Mouse (Mus musculus) layer of hippocampus, adult 9-11 months (tissue): ENCODE data around the gene Ifi205.
"Not testable (repeated sequence)": the region's sequence is repeated elsewhere in the genome, so short reads cannot be mapped to it uniquely, and the experiment has no call there.

Source experiments
- DNase-seq: peaks from one replicate; pipeline ENCODE4 v3.0.0; 2022

The Ifi205 gene

DNA sequence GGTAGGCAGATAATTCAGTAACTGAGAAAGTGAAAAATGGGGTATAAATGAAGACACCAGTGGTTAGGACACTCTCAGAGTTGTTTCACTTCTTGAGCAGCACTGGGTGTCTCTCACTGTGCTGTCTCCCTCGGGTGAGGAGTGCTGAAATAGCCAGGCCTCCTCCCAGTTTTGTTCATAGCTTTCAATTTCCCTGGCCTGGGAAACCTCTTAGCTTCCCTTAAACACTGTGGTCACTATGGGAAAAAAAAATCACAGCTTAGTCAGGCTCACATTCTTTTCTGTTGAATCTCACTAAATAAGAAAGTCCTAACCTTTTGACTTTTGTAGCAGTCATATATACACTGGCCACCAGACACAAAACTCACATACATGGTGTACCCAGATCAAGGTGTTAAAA is at the start of gene Ifi205:
Gene Ifi205 (minus strand): TSS at position 113 of the 400 bp plus-strand sequence.
- no peak for DNase-seq

DNA sequence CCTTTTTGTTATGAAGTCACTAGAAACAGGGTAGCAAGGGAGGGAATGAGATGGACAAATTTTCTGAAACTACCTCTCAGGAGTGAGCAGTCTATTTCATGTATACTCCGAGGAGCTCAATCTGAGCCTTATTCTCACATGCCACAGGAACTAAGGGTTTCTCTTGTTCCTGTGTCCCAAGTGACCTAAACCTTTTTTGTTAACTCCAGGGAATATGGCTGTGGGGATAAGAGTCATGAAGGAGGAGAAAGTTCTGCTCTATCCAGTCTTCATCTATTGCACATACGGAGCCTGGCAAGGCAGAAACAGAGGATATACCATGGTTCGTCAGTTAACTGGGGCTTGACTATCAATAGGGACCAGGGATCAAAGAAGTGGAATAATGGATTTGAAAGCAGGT is 34.7 kb upstream of the Ifi205 start, which contains the start of gene Olfr430:
Gene Olfr430 (plus strand): TSS at position 301 of the 400 bp plus-strand sequence.
- DNase-seq: no peak

DNA sequence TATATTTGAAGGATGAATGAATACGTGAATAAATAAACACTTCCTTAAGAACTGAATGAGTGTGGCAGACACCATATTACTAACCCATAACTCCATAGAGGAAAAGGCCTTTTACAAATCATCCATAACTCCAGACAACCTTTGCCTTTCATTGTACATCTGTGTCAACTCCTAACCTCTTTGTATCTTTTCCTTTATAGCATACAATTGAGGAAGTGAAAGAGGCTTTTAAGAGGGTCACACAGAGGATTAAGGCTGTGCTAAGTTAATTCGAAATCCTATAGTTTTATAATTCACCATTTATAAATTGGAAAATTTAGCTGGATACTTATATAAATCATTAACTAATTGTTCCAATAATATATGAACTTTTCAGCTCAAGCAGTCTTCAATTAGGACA is 23.6 kb upstream of the Ifi205 start:
- DNase-seq: no peak

DNA sequence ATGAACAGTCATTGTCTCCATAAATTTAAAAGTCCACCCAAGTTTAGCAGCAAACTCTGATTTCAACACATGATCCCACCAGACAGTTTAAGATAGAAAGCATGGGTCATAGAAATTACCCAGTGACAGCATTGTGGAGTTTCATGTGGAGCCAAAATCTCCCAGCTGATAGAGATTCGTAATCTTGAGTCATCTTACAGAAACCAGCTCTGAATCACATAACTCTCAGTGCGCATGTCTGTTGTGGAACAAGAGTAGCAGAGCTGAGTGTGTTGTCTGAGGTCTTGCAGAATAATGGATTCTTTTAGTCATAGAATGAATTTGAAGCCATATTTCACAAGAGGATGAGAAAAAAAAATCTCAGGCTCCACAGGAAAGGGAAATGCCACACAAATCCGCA is 21.4 kb upstream of the Ifi205 start:
- no peak for DNase-seq

DNA sequence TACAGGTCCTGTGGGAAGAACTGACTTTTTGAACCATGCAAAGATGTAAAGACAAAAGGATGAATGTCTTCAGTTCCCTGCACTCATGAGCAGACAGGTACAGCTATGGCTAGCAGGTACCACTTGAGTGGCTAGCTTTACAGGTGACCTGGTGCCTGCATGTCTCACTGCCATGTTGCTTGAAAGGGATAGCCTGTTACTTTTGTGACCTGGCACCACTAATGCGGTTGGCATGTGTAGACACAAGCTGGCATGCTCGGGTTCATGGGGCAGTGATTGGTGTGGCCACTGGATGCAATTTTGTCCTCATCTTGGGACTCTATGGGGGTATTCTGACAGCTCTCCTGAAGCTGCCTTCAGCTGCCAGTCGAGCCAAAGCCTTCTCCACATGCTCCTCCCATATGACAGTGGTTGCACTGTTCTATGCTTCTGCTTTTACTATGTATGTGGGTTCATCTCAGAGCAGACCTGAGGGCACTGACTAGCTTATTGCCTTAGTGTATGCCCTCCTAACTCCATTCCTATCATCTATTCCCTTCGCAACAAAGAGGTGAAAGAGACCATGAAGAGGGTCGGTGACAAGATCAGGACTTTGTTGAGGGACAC is 20.4 kb upstream of the Ifi205 start:
- no peak for DNase-seq

DNA sequence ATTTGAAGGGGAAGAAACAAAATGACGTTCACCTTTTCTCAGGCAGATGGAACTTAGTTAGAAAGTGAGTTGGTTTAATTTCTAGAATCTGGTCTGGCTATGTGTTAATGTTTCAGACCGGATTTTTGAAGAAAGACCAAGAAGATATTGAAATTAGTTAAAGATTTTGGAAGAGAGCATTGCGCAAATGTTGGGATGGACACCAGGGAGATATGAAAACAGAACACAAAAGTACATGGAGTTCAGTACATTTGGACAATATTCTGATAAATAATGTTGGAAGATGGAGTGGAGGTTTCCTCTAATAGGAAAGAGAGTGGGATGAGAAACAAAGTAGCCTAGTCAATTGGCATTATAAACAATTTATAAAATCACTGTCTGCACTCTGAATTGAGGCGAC is 19.9 kb upstream of the Ifi205 start:
- no peak for DNase-seq

DNA sequence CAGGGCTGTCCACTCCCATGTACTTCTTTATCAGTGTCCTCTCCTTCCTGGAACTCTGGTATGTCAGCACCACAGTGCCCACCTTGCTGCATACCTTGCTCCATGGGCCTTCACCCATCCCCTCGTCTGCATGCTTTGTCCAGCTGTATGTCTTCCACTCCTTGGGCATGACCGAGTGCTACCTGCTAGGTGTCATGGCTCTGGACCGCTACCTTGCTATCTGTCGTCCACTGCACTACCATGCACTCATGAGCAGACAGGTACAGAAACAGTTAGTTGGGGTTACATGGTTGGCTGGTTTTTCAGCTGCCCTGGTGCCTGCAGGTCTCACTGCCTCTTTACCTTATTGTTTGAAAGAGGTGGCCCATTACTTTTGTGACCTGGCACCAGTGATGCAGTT is 18.9 kb upstream of the Ifi205 start:
- DNase-seq: no peak

DNA sequence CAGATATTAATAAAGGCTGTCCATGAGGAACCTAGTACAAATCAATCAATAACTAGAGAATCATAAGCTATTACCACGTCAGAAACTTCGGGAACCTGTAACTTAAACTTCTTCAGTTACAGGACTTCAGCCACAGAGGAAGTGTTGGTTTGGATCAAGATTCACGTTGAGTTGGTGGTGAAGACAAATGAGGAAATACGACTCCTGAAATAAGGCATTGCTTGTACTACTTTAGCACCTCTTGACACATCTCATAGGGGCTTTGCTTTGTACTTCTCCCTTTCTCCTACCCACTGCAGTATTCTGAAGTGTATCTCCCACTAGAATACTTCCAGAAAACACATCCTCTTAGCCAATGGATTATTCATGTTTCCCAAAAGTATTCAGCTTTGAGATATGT is 17.7 kb upstream of the Ifi205 start:
- not testable (repeated sequence) for DNase-seq

DNA sequence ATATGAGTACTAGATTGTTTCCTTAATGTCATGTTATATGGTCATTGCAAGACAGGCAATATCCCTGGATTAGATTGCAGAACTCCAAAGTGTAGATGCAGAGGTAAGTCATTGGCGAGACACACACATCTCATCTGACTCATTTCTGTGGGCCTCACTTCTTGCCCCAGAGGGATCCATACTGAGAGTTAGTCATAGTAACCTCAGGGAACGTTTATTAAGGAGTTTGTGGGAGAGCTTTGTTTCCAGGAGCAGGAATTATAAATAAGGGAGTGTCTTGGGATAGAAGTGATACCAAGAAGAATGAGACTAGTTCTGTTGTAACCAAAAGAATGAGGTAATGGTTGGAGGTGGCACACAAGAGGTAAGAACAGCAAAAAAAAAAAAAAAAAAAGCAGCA is 17.3 kb upstream of the Ifi205 start, which contains the start of gene Olfr432:
Gene Olfr432 (plus strand): TSS at position 313 of the 400 bp plus-strand sequence.
- DNase-seq: no peak

DNA sequence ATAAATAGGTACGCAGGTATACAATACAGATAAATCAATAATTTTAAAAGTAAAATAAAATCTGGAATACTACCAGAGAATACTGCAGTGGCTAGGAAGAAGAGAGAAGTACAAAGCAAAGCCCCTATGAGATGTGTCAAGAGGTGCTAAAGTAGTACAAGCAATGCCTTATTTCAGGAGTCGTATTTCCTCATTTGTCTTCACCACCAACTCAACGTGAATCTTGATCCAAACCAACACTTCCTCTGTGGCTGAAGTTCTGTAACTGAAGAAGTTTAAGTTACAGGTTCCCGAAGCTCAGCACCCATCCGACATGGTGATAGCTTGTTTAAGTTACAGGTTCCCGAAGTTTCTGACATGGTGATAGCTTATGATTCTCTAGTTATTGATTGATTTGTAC is 16.6 kb upstream of the Ifi205 start:
- DNase-seq: not testable (repeated sequence)

DNA sequence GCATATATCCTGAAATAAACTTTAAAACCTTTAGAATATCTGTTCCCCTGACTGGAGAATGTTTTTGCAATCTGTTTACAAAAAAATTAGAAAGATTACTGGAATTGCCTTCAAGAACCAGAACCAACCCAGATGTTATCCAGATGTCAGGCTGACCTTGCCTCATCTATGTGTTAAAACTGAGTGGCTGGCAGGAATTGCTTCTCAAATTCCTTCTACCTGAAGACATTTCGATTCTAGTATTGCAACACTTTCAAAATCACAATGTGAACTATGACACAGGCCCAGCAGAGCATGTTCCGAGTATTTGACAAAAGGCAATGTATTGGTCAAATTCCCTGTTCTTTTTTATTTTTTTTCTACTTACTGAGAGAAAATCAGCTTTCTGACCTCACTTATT is 12.8 kb upstream of the Ifi205 start:
- DNase-seq: no peak

DNA sequence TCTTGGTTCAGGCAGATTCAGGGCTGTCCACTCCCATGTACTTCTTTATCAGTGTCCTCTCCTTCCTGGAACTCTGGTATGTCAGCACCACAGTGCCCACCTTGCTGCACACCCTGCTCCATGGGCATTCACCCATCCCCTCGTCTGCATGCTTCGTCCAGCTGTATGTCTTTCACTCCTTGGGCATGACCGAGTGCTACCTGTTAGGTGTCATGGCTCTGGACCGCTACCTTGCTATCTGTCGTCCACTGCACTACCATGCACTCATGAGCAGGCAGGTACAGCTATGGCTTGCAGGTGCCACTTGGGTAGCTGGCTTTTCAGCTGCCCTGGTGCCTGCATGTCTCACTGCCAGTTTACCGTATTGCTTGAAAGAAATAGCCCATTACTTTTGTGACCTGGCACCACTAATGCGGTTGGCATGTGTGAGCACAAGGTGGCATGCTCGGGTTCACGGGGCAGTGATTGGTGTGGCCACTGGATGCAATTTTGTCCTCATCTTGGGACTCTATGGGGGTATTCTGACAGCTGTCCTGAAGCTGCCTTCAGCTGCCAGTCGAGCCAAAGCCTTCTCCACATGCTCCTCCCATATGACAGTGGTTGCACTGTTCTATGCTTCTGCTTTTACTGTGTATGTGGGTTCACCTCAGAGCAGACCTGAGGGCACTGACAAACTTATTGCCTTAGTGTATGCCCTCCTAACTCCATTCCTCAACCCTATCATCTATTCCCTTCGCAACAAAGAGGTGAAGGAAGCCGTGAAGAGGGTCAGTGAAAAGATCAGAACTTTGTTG is 10.7 kb upstream of the Ifi205 start:
- not testable (repeated sequence) for DNase-seq

DNA sequence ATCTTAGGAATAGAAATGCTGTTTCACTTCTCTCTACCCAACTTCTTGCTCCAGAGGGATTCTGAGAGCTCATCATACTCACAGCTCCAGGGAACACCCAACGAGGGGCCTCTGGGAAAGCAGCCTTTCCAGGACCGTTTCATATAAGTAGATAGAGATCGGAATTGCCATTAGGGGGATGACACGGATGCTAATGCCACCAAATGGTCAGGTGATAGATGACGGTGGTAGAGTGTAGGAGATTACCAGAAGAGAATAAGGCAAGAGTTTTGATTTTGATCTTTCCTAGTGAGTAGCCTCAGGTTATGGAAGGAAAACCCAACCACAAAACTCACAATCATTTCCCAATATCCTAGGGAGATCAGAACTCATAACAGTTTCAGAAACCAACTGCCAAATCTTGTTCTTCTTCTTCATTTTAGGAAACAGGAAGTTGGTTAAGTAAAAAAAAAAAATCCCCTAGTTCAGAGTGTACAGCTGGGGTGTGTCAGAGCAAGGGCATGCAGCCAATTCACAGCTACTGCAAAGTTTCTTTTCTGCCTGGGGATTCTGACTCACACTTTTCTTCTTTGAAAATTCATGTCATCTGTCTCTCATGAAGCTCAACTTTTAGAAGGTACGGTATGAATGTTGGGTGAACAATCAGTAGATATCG is 9.0 kb upstream of the Ifi205 start, which contains the start of gene Olfr433:
Gene Olfr433 (plus strand): TSS at position 183 of the 655 bp plus-strand sequence.
- DNase-seq: peak; percentile 32

DNA sequence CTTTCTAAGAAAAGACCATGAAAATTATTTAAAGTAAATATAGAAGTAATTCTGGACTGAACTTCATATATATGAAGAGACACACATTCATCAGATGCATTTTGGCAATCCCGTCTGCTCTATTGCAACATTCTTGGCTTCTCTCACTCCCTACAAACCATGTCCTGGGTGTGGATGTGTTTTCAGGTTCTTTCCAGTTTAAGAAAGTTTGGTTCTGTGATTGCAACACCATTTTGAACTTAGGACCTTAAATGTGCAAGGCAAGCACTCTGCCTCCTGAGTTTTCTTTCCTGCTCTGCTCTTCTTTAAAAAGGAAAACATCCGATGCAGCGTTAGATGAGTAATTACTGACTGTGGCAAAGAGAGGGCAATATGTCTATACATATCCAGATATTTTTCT is 6.9 kb upstream of the Ifi205 start:
- no peak for DNase-seq

DNA sequence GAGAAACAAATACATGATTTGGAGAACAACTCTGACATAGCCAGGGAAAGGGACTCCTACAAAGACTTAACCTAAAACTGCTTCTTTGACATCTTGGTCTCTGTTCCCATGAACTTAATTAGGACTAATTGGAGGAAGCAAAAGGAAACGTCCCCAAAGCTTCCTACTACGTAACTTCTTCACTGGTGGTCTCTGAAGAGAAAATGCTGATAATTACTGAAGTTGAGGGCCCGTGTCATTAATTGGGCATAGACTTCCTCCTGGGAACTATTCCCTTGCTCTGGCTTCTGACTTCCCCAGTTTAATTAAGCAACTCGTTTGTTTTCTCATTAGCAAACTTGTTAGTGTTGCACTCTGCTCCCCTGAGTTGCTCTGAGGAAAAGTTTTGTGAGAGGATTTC is 4.2 kb upstream of the Ifi205 start:
- DNase-seq: no peak

DNA sequence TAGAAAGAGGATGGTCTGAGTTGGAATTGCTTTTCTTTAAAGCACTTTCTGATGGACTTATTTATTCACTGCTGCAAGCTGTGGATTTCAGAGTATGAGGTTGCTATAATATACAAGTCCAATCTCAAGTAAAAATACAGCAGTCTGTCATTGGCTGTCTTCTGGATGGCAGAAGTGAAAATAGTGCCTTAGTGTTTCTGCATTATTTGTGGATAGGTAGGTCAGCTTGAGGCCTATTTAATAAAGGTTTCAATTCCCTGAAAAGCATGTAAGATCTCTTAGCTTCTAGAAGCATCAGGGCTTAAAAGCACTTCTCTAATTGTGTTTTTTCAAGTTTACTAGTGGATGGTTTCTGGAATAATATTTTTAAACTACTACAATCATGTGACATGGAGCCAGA is 24.6 kb downstream of the Ifi205 start:
- DNase-seq: not testable (repeated sequence)

DNA sequence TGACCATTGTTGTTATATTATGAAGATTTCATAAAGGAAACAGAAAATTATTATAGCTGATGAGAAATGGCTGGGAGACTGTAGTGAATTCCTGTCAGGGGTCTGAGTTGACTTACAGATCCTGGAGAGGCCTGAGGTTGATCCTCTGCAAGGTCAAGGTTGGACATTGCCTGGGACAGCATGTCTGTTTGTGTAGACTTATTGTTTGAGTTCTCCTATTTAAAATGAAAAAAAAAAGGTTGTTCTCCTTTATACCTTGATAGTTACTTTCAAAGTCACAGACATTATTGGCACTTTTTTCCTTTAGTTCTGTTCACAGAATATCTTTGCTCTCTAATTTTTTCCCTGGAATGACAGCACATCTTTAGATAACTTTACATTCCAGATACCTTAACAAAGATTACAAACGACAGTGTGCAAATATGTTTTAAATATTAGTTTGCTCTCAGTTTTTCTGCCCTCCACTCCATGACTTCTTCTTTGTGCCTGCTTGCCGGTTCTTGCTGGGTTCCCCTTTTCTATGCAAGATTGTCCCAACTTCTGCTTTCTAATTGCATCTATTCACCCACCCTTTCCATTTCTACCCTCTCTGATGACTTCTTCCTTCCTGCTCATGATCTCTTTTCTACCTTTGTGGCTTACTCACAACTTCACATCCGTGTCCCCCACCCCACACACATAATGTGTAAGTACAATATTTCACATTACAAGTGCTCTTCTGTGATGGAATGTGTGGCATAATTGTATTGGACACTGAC is 27.1 kb downstream of the Ifi205 start:
- not testable (repeated sequence) for DNase-seq

DNA sequence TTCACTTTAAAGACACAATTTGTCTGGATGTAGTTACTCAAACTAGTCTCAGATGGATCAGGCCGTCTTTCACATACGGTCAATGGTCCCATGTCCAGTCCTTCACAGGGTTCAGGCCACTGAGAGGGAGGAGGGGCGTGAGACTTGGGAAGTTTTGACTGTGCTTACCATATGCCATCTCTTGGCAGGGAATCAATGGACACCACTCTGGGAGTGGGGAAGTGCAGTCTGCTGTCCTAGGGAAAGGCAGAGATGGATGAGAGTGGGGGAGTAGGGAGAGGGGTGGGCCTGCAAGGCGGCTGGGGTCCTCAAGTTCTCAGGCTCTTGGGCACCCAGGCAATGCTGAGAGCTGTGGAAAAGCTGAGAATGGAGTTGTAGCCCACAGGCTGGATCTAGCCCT is 36.6 kb downstream of the Ifi205 start:
- no peak for DNase-seq

DNA sequence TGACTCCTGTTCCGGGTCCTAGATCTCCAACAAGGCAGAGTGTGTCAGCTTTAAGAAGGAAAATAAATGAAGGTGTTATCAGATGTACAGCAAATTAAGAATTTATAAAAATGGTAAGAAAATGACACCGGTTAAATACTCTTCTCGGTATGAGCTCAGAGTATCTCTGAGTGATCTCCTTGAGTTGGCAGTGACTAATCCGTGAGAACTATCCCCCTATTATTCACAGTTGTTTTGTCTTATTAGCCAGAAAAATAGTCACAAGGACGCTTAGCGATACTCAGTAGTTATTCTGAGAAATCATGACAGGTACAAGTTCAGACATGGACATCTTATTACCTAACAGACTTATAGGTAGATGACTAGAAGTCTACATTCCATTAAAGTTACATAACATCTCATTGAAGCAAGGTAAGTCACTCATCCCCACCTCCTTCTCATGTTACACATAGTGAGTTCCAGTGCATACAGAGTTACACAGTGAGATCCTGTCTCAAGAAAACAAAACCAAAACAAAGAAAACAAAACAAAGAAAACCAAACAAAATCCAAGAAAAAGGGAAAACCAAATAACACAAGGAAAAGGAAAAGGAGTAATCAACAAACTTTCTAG is 48.8 kb downstream of the Ifi205 start, which contains the start of gene Ifi202b:
Gene Ifi202b (minus strand): TSS at position 51 of the 612 bp plus-strand sequence.
- DNase-seq: not testable (repeated sequence)

DNA sequence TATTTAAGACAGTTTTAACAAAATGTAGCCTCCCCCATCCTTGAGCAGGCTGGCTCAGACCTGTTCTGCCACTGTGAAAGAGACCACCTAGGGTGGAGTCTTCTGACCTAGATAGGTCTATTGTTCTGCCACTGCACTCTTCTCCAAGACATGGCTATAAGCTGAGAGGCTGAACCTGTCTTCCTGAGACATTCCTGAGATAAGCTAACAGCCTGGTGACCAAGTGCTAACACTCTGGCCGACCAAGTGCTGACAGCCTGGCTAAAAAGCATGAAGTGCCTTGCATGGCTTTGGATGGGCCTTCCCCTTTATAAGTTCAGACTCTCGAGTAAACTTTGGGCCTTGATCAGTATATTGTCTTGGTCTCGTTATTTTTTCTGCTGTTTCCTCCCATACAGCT is 50.6 kb downstream of the Ifi205 start:
- DNase-seq: not testable (repeated sequence)

DNA sequence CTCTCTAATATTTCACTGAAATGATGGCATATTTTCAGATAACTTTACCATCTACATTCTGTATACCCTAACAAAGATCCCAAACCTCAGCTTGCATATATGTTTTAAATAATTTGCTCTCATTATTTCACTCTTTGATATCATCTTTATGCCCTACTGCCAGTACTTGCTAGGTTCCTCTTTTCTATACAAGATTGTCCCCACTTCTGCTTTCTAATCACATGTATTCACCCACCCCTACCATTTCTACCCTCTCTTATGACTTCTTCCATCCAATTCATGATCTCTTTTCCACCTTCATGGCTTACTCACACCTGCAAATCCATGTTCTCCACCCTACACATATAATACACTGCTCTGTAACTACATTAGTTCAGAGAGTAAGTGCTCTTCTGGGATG is 54.0 kb downstream of the Ifi205 start:
- DNase-seq: no peak

DNA sequence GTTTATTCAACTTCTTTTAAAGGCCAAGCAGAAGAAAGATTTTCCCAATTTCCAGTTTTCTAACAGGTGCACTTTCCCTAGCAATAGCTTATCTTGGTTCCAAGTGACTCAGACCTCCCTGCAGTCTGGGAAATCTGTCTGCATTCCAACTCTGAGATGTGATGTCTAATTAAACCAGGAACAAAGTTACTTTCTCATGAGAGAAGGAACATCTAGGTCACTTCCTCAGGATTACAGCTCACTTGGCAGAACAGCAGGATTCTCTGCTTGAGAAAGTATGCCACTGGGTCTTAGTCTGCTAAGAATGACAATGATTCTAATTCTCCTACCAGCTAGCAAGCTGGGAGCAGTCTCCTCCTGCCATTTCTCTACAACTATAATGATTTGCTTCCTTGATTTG is 58.5 kb downstream of the Ifi205 start:
- peak; percentile 7 for DNase-seq
